8 mouse cellular contexts compared by ENCODE assay signal in the genomic region with DNA sequence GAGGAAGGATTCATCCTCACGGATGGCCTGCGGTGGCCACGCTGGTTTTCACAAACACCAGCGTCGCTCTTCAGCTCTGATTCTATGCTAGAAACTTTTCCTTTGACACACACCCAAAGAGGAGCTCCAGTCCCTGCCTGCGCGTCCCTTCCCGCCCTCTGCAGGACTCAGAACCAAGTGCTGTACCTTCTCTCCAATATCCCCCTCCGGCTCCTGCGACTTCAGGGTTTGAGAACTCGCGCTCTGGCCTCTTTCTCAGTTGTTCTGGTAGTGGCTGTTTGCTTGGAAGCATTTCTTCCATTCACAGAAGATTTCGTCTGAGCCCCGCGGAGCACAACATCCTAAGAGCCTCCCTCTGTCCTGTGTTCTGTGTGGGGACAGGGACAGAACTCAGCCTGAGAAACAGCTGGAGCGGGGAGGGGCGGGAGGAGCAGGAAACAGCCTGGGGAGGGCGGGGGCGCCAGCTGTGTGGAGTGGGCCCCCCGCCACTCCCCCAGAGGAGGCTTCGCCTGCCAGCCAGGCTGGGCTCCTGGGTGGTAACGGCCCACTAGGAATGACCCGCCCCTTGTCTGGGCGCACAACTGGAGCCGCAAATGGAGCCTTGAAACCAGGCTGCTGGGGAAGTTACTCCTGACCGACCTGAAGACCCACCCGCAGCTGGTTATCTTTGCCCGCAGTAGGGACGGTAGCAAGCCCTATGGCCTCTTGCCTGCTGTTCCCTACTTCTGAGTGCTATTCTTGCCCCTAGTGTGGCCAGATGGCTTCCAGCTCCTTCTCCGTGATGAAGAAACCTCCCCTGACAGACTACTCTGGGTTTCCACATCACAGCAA. TPM values are rescaled to one million over a fixed set of nuclear protein-coding genes. Genes with fewer than 3 reads are reported as not detected.
DNase-seq lines count a peak whose midpoint lies in the region; ATAC-seq and TF ChIP-seq lines count a peak whose summit lies in the region.

Gene Cmklr1, minus strand, starts transcription at position 392 of the 831 bp plus-strand sequence.

- no peak within 1 kb of the TSS for H3K27ac ChIP-seq in ES-Bruce4 (ENCODE audit: insufficient read depth, low read length)
- peak within 1 kb of the TSS; percentile 13; the same call in 1 of the 2 replicates for H3K27ac ChIP-seq in hindbrain, embryonic 13.5 days
- 0 out of 2 replicates have a peak within 1 kb of the TSS, but pooled peaks have one; percentile 8 for H3K27ac ChIP-seq in liver, postnatal 0 days (ENCODE audit: low read depth)
- H3K27ac ChIP-seq in neural tube, embryonic 12.5 days = no peak within 1 kb of the TSS

- H3K9me3 ChIP-seq in ES-Bruce4 (replicated peaks; ENCODE audit: control insufficient read depth, insufficient read depth, low read length, poor library complexity, severe bottlenecking) = no peaks in the 10 kb centered on the region
- no peaks in the 10 kb centered on the region for H3K9me3 ChIP-seq in hindbrain, embryonic 13.5 days
- H3K9me3 ChIP-seq in liver, postnatal 0 days (ENCODE audit: low read length) = no peaks in the 10 kb centered on the region
- H3K9me3 ChIP-seq in neural tube, embryonic 12.5 days = no peaks in the 10 kb centered on the region

- no peaks in the 10 kb centered on the region for H3K27me3 ChIP-seq in ES-Bruce4 (ENCODE audit: control insufficient read depth, insufficient read depth, low read length, poor library complexity, severe bottlenecking)
- H3K27me3 ChIP-seq in hindbrain, embryonic 13.5 days = peaks cover 29% of the 10 kb centered on the region
- H3K27me3 ChIP-seq in liver, postnatal 0 days (ENCODE audit: insufficient read depth, low read length) = no peaks in the 10 kb centered on the region
- H3K27me3 ChIP-seq in neural tube, embryonic 12.5 days (replicated peaks) = peaks cover 17% of the 10 kb centered on the region

- no peaks in the 10 kb centered on the region for H3K36me3 ChIP-seq in ES-Bruce4 (ENCODE audit: control insufficient read depth, insufficient read depth, low read length, poor library complexity, severe bottlenecking)
- H3K36me3 ChIP-seq in hindbrain, embryonic 13.5 days = no peaks in the 10 kb centered on the region
- H3K36me3 ChIP-seq in liver, postnatal 0 days (replicated peaks; ENCODE audit: insufficient read depth, low read length) = no peaks in the 10 kb centered on the region
- H3K36me3 ChIP-seq in neural tube, embryonic 12.5 days = no peaks in the 10 kb centered on the region

- H3K9ac ChIP-seq in ES-Bruce4 (ENCODE audit: low read depth, poor library complexity, severe bottlenecking) = peak within 1 kb of the TSS; percentile 15; the same call in 1 of the 2 replicates
- H3K9ac ChIP-seq in hindbrain, embryonic 13.5 days = peak within 1 kb of the TSS; percentile 29; the same call in 1 of the 2 replicates
- H3K9ac ChIP-seq in liver, postnatal 0 days (replicated peaks) = no peak within 1 kb of the TSS; the same call in 1 of the 2 replicates
- 0 out of 2 replicates have a peak within 1 kb of the TSS, but pooled peaks have one; percentile 5 for H3K9ac ChIP-seq in neural tube, embryonic 12.5 days

- peak; percentile 54 for DNase-seq in adrenal gland, postnatal 14 days
- peak; percentile 59 for DNase-seq in gastrocnemius, postnatal 10 days
- no peak for DNase-seq in liver, postnatal 0 days
- no peak for DNase-seq in right cerebral cortex, postnatal 10 days (ENCODE audit: low spot score in 2 of 2)
- DNase-seq in ovary, postnatal 14 days (ENCODE audit: low spot score) = no peak

- no peak for TF ChIP-seq POLR2A in ES-Bruce4 (IDR thresholded peaks at IDR 0.05; ENCODE audit: insufficient read depth, low read length)

- 19% methylated on average over 27 of the region's 30 CpGs for WGBS in hindbrain, embryonic 13.5 days
- WGBS in liver, postnatal 0 days (ENCODE audit: insufficient replicate concordance) = 11% methylated on average over 29 of the region's 30 CpGs
- 12% methylated on average over 30 of the region's 30 CpGs for WGBS in neural tube, embryonic 12.5 days

- TF ChIP-seq CTCF in ES-Bruce4 (IDR thresholded peaks at IDR 0.05; ENCODE audit: low read depth, low read length) = no peak
- TF ChIP-seq CTCF in liver, postnatal 0 days (IDR thresholded peaks at IDR 0.05; ENCODE audit: low read depth) = no peak

- no peak for ATAC-seq in hindbrain, embryonic 13.5 days (ENCODE audit: low FRiP score)
- no peak; the same call in 1 of the 2 replicates for ATAC-seq in liver, postnatal 0 days
- ATAC-seq in neural tube, embryonic 12.5 days (ENCODE audit: low FRiP score, low read depth) = no peak

- H3K4me1 ChIP-seq in ES-Bruce4 (ENCODE audit: control insufficient read depth, insufficient read depth, low read length) = peaks cover 6% of the 10 kb centered on the region
- H3K4me1 ChIP-seq in hindbrain, embryonic 13.5 days (replicated peaks) = peaks cover 19% of the 10 kb centered on the region
- no peaks in the 10 kb centered on the region for H3K4me1 ChIP-seq in liver, postnatal 0 days (ENCODE audit: insufficient read depth)
- H3K4me1 ChIP-seq in neural tube, embryonic 12.5 days = peaks cover 14% of the 10 kb centered on the region; the same call in 1 of the 2 replicates

- TF ChIP-seq EP300 in ES-Bruce4 (IDR thresholded peaks at IDR 0.05; ENCODE audit: insufficient read depth, low read depth, low read length) = no peak
- no peak for TF ChIP-seq EP300 in liver, postnatal 0 days (IDR thresholded peaks at IDR 0.05; ENCODE audit: low read depth)

- peak within 1 kb of the TSS; percentile 29 for H3K4me2 ChIP-seq in hindbrain, embryonic 13.5 days
- H3K4me2 ChIP-seq in liver, postnatal 0 days (ENCODE audit: low read depth, low read length) = peak within 1 kb of the TSS; percentile 19; the same call in 1 of the 2 replicates
- H3K4me2 ChIP-seq in neural tube, embryonic 12.5 days (replicated peaks) = peak within 1 kb of the TSS; percentile 50

- peak within 1 kb of the TSS; percentile 33 for H3K4me3 ChIP-seq in ES-Bruce4 (ENCODE audit: low read depth, low read length)
- peak within 1 kb of the TSS; percentile 14 for H3K4me3 ChIP-seq in hindbrain, embryonic 13.5 days
- H3K4me3 ChIP-seq in liver, postnatal 0 days (ENCODE audit: low read depth, low read length) = peak within 1 kb of the TSS; percentile 17; the same call in 1 of the 2 replicates
- no peak within 1 kb of the TSS for H3K4me3 ChIP-seq in neural tube, embryonic 12.5 days

RNA-seq across cellular contexts. Expression of gene Cmklr1, which starts in this region (rescaled TPM):
- polyA plus RNA-seq in ES-Bruce4 (2011; ENCODE audit: insufficient read depth, insufficient read length, low read depth, missing spikeins) = 1.8 and 2.1 TPM in 2 replicates
- total RNA-seq in adrenal gland, postnatal 14 days (2021) = 10.6 and 11.3 TPM in 2 replicates
- total RNA-seq in gastrocnemius, postnatal 10 days (2021) = 10 to 100 TPM; 13.7 to 15.2 TPM
- polyA plus RNA-seq in hindbrain, embryonic 13.5 days (2015; fragmentation: Nextera tagmentation; extraction: Ambion mirVana) = 1.2 and 1.8 TPM in 2 replicates
- polyA plus RNA-seq in liver, postnatal 0 days (2015; fragmentation: Nextera tagmentation; extraction: Ambion mirVana) = 3.3 and 3.5 TPM in 2 replicates
- 2.2 and 2.3 TPM in 2 replicates for polyA plus RNA-seq in neural tube, embryonic 12.5 days (2016; fragmentation: Nextera tagmentation; extraction: Ambion mirVana)

Comparison
In these comparisons a context has a peak if more than half of its experiments do, and no peak if none do; other contexts are left out.
1. H3K27ac ChIP-seq: peak in hindbrain, embryonic 13.5 days (single experiment) and liver, postnatal 0 days (single experiment); none in ES-Bruce4 (single experiment) and neural tube, embryonic 12.5 days (single experiment).
2. DNase-seq: peak in adrenal gland, postnatal 14 days (single experiment) and gastrocnemius, postnatal 10 days (single experiment); none in liver, postnatal 0 days (single experiment), right cerebral cortex, postnatal 10 days (0 of 2) and ovary, postnatal 14 days (single experiment).
3. Peak in every context shown above with its lines, with median percentiles within 50 percentile points of each other: H3K4me2 ChIP-seq.